Mouse (Mus musculus) 3T3-L1 (cell line): Measurements from ENCODE around the gene Elk3.

ENCODE experiments used
- DNase-seq: peaks from one replicate; pipeline ENCODE4 v3.0.0-alpha.2; 2015; ENCODE audit warnings: low read depth, low spot score

The Elk3 gene

GRCm38 (mm10) chr10:93294547-93295219 is 16.3 kb downstream of the Elk3 start:
- no peak for DNase-seq

- no peak for DNase-seq
These were observed 17.3 kb downstream of the Elk3 start for GRCm38 (mm10) chr10:93293621-93294020.

- DNase-seq, result peak; percentile 89
These were observed 19.1 kb downstream of the Elk3 start for GRCm38 (mm10) chr10:93291843-93292242.

- DNase-seq, result peak; percentile 64
These were observed 19.6 kb downstream of the Elk3 start for GRCm38 (mm10) chr10:93291352-93291751.

- no peak for DNase-seq
These were observed 21.5 kb downstream of the Elk3 start for GRCm38 (mm10) chr10:93289404-93289803.

DNA sequence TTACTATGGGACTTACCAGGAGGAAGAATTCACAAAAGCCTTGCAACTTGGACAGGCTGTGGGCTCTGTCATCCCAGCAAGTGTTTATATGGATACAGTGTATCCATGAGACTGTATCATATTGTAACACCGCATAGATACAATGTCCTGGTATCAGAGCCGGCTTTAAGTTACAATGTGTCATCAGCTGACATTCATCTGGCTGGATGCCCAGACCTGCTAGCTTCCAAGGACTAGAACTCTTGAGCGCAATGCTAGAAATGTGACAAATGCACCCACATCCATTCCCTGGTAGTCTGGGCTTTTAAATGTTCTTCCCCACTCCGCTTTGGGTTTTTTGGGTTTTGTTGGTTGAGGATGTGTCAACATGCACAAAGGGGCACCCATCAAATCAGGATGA is 22.6 kb downstream of the Elk3 start:
- peak; percentile 94 for DNase-seq

- DNase-seq, result peak; percentile 91
These were observed 23.3 kb downstream of the Elk3 start for GRCm38 (mm10) chr10:93287551-93288145.

DNA sequence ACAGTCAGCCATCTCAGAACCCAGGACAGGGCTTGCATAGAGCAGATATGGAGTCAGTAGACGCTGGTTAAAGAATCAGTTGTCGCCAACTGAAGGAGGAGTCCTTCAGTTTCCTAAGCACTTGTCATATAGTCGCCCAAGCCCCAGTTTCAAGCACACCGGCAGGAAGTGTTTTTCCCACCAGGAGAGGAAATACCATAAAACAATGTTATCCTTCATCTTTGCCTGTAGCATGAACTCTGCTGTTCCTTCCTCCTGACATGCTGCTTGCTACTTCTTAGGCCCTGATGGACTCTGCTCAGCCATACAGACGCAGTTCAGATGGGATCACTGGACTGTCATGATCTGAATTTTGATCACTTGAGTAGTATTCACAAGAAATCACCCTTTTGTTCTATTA is 25.4 kb downstream of the Elk3 start:
- DNase-seq, result no peak

GRCm38 (mm10) chr10:93283258-93283657 is 27.7 kb downstream of the Elk3 start:
- peak; percentile 33 for DNase-seq

- DNase-seq, result no peak
These were observed 28.4 kb downstream of the Elk3 start for GRCm38 (mm10) chr10:93282526-93282964.

GRCm38 (mm10) chr10:93281092-93281491 is 29.8 kb downstream of the Elk3 start:
- DNase-seq, result no peak

DNA sequence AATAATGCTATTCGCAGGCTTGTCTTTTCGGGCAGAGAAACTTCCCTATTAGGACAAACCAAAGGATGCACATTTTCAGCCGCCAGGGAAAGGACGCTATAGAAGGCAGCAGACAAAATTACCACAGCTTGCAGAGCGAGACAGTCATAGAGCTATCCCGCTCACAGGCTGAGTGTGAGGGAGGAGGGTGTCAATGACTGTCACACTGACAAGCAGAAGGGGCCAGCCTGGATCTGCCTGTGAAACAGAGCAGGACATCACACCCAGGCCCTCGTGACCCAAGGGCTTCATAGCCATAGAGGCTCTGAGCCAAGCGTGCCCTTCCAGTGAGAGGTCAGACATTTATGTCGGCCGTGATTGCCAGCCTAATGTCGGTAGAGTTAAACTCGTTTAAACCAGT is 30.3 kb downstream of the Elk3 start:
- DNase-seq, result no peak

DNA sequence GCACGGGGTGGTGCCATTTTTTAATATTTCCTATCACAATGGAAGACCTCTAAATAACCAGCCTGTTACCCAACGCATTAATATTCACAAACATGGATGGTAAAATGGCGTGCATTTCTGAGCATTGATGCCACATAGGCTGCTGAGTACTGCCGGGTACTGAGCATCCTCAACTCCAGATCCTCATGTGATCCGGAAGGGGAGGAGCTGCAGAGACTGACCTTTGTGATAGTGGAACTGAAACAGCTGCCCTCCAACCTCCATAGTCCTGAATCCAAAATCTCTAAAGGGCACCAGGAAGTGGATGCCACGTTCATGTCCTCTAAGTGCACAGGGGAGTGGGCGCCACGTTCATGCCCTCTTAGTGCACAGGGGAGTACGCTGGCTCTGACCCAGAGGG is 31.9 kb downstream of the Elk3 start:
- no peak for DNase-seq

GRCm38 (mm10) chr10:93278361-93278760 is 32.6 kb downstream of the Elk3 start:
- no peak for DNase-seq

DNA sequence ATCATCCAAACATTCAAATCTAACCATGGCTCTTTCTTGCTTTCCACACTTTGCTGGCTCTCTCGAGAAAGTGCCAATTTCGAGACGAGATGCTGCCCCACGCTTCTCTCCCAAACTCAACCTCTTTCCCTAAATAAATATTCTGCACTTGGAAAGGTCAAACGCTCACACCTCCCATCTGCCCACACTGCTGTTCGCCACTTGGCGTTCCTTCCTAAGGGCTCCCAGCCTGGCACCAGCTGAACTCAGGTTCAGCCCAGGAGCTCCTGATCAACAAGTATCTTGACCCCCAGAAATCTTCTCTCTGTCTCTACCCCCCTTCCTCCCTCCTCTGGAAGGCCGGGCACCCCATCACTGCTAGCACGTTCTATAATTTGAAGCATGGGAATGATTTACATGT is 34.1 kb downstream of the Elk3 start:
- no peak for DNase-seq

DNA sequence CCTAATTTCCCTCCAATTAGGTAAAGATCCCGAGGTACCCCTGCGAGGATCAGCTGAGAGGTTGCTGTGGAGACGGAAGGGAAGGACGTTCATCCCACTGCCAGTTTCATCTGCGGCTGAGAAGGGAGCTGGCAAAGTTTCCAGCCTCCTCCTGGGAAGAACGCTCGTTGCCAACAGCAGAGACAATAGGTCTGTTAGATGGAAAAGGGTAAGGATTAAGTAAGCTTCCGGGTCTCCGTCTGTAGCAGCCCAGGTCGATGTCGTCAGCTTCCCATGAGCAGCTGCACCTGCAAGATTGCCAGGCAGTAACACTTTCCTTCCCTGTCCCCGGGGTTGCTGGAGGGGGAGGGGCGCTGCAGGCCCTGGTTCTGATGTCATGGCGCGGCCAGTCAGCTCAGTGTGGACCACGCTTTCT is 34.6 kb downstream of the Elk3 start:
- no peak for DNase-seq

- DNase-seq, result peak; percentile 21
These were observed 35.5 kb downstream of the Elk3 start for GRCm38 (mm10) chr10:93275212-93276136.

DNA sequence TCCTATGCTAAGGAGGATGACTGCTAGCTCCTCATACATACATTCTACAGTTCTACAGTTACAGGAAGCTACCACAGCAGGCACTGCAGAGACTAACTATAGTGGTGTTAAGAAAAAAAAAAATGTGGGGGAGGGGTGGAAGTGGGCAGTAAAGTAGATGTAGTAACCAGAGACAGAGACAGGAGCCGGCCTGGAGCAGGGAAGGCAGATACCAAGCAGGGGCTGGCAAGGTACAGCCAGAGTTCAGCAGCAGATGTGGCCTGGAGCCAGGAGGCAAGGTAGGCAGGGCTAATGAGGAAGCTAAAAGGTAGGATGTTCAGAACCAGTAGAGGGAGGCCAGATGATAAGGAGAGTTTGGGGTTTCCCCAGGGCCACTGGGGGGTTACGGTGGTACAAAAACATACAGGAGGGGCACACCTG is 36.6 kb downstream of the Elk3 start:
- peak; percentile 41 for DNase-seq

- DNase-seq, result peak; percentile 45
These were observed 37.7 kb downstream of the Elk3 start for GRCm38 (mm10) chr10:93272986-93273982.

DNA sequence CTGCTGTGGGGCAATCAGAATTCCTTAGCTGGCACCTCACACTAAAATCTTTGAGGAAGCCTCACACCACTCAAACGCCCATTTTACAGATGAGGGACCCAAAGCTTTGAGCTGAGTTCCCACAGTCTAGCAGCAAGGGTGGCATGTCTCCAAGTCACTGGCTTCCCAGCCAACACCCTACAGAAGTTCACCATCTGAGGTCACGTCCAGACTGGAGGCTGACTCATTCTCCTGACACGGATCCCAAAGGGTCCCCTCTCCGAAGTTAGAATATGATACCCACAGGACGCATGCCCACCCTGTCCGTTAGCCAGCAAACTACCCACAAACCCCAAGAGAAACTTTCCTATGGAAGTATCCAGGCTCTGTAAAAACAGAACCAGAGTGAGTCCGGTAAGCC is 39.1 kb downstream of the Elk3 start:
- DNase-seq, result peak; percentile 88

- peak; percentile 58 for DNase-seq
These were observed 40.0 kb downstream of the Elk3 start for GRCm38 (mm10) chr10:93270889-93271460.
